Mouse (Mus musculus) ES-E14 (cell line): ENCODE results near the gene Gdf15. TPM values are rescaled to one million over a fixed set of nuclear protein-coding genes. Genes with fewer than 3 reads are reported as not detected.

Experiments used
- DNase-seq: peaks from one replicate; pipeline ENCODE4 v3.0.0-alpha.2; 2013; ENCODE audit warnings: low read depth, low spot score
- H3K27ac ChIP-seq: 2 replicates; pipeline ENCODE4 v1.5.1; 2012; ENCODE audit warnings: low read depth, mild to moderate bottlenecking, low read length, moderate library complexity, mixed read lengths; ENCODE audit not compliant: poor library complexity, insufficient read depth, severe bottlenecking
- H3K36me3 ChIP-seq: 2 replicates; pipeline ENCODE4 v1.6.1; 2012; ENCODE audit warnings: mild to moderate bottlenecking, low read length, moderate library complexity, mixed read lengths; ENCODE audit not compliant: control insufficient read depth, poor library complexity, insufficient read depth, severe bottlenecking
- H3K4me1 ChIP-seq, 2 experiments: fragments of 150-350 bp in 1 of 2; sonication (generic) in 1 of 2; 2 replicates each; pipeline ENCODE4 v1.6.1; 2012; ENCODE audit warnings: low read length in 2 of 2, mild to moderate bottlenecking in 1 of 2, mixed read lengths in 1 of 2; ENCODE audit not compliant: control insufficient read depth in 2 of 2, insufficient read depth in 2 of 2, poor library complexity in 1 of 2
- H3K4me3 ChIP-seq, 2 experiments: fragments of 150-350 bp in 1 of 2; sonication (generic) in 1 of 2; 2 replicates each; pipeline ENCODE4 v1.5.1; 2012; ENCODE audit warnings: low read length in 2 of 2, low read depth in 1 of 2, mild to moderate bottlenecking in 1 of 2, mixed read lengths in 1 of 2; ENCODE audit not compliant: insufficient read depth in 1 of 2, poor library complexity in 1 of 2, severe bottlenecking in 1 of 2
- H3K9ac ChIP-seq: 2 replicates; pipeline ENCODE4 v1.6.1; 2012; ENCODE audit warnings: low read depth, mild to moderate bottlenecking, low read length, mixed read lengths; ENCODE audit not compliant: poor library complexity, insufficient read depth, severe bottlenecking
- H3K9me3 ChIP-seq: fragments of 150-350 bp; sonication (generic); 2 replicates; pipeline ENCODE4 v1.6.1; 2012; ENCODE audit warnings: low read depth, mild to moderate bottlenecking, low read length; ENCODE audit not compliant: control insufficient read depth, insufficient read depth
- CHD2 ChIP-seq: IDR thresholded peaks from 2 replicates; pipeline ENCODE4 v1.6.1; 2014; ENCODE audit warnings: mild to moderate bottlenecking, low read depth, low read length, inconsistent platforms
- HCFC1 ChIP-seq: IDR thresholded peaks from 2 replicates; pipeline ENCODE4 v1.6.1; 2012; ENCODE audit warnings: low read length, inconsistent platforms, borderline replicate concordance; ENCODE audit not compliant: insufficient read depth
- MAFK ChIP-seq: IDR thresholded peaks from 2 replicates; pipeline ENCODE4 v1.6.1; 2014; ENCODE audit warnings: mild to moderate bottlenecking, low read depth, low read length, inconsistent platforms; ENCODE audit not compliant: insufficient read depth
- ZC3H11A ChIP-seq: IDR thresholded peaks from 2 replicates; pipeline ENCODE4 v1.6.1; 2012; ENCODE audit warnings: low read depth, mild to moderate bottlenecking, inconsistent platforms, low read length, borderline replicate concordance
- ZNF384 ChIP-seq: IDR thresholded peaks from 2 replicates; pipeline ENCODE4 v1.6.1; 2012; ENCODE audit warnings: low read depth, low read length, inconsistent platforms
- in situ Hi-C, 2 experiments: fragments of 600-800 bp; cut with MboI; formaldehyde crosslinking; loops; one replicate each; pipeline ENCODE4 v1.15.1; 2025; ENCODE audit warnings: low sequenced_read_pairs in 2 of 2, inconsistent platforms in 1 of 2; ENCODE audit not compliant: unreplicated experiment in 2 of 2
- total RNA-seq: library from RNA; depleted of rRNA; stranded (reverse); fragments of 300-350 nt; gene quantifications from 2 replicates; pipeline ENCODE4 v1.2.3, GENCODE M21; 2012

Gdf15 gene
- total RNA-seq, 1 experiment = 7.0 TPM

DNA sequence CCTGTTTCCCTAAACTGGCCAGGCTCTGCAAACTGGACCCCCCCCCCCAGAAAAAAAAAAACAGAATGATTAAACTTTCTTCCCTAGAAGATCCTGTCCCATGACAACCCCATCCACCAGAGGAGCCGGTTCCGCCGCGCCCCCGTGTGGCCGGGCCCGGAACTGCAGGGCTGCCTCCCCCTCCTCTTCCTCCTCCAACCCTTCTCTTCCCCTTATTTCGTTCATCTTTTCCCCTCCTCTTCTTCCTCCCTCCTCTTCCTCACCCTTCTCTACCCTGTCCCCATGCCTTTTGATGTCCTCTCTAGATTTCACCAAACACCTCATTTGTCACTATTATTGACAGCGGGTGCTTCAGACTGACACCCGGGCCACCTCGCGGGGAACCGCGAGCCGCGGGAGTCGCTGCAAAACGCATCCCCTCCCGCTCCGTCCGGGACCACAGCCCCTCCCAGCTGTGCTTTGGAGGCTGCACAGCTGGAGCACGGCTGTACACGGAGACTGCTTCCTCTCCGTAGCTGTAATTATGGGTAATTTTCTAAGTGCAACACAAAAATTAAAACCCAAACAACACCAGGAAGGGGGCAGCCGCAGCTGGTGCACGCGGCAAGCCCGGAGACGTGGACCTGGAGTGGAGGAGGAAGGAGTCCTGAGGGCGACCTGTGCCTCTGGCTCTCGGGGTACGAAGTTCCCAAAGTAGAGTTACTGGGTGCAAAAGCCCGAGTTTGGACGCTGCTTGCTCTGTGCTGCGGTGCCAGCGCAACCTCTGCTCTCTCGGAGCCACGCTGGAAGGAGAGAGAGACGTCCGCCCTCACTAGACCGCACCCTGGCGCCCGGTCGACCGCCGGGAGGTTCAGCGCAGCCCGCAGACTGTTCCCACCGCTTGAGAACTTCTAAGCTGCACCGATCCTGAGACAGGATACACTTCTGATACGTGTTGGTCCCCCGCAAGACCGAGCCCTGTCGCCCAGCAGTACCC lies 21.2 kb downstream of the Gdf15 start:
- Histone ChIP-seq H3K27ac (peak overlapping the region; percentile 98; the same call in 1 of the 2 replicates), H3K4me1 (peaks cover 0 to 11% of the 10 kb centered on the region in 2 experiments; a peak in 1 of 4 replicates), H3K9ac (peak overlapping the region; percentile 63), H3K4me3 (peak overlapping the region; percentile 78 to 99), H3K9me3 (no peaks in the 10 kb centered on the region), H3K36me3 (no peaks in the 10 kb centered on the region)
- no peak for TF ChIP-seq MAFK
- TF ChIP-seq CHD2 = no peak
- no peak for TF ChIP-seq ZNF384
- no peak for TF ChIP-seq ZC3H11A
- no peak for TF ChIP-seq HCFC1
- no peak for DNase-seq
- in situ Hi-C loops = no loop called here

- peaks cover 0 to 13% of the 10 kb centered on the region in 2 experiments; a peak in 1 of 4 replicates for H3K4me1 ChIP-seq
- in situ Hi-C loops = no loop called here
Observed at GRCm38 (mm10) chr8:70609849-70610795, 22.1 kb downstream of the Gdf15 start.

DNA sequence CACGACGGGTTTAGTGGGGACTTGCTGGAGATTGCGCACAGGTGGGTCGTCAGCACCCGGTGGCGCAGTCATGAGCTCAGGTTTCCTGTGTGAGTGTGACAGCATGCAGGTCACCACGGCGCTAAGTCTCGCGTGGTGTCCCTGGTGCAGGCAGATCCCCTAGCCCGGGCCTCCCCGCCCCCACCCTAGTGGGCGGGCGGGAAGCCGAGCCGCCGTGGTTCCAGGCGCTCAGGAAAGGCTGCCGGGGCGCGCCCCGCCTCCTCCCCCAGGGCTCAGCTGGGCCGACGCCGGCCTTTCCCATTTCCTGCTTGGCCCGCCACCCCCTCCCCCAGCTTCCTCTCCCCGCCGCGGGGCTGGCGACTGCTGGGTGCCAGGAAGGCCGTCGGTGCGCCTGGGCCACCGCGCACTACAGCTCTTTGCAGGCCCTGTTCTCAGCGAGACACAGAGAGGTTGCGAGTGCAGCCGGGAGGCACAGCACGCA lies 22.8 kb downstream of the Gdf15 start:
- H3K9ac ChIP-seq = peak overlapping the region; percentile 83
- peaks cover 0 to 20% of the 10 kb centered on the region in 2 experiments; a peak in 2 of 4 replicates for H3K4me1 ChIP-seq
- no peaks in the 10 kb centered on the region for H3K9me3 ChIP-seq
- peak overlapping the region; percentile 78 to 99 for H3K4me3 ChIP-seq
- H3K36me3 ChIP-seq = no peaks in the 10 kb centered on the region
- in situ Hi-C loops = no loop called here
- DNase-seq = peak; percentile 89
- peak overlapping the region; percentile 98 for H3K27ac ChIP-seq
- TF ChIP-seq CHD2 = peak; percentile 60; the same call in 1 of the 2 replicates
- TF ChIP-seq HCFC1 = no peak

More at GRCm38 (mm10) chr8:70609849-70610795, 22.1 kb downstream of the Gdf15 start:
- no peak for TF ChIP-seq CHD2
- no peak for TF ChIP-seq ZNF384
- no peak for TF ChIP-seq HCFC1
- 0 out of 2 replicates have a peak, but pooled peaks have one; percentile 5 for TF ChIP-seq MAFK
- no peak for TF ChIP-seq ZC3H11A
- Histone ChIP-seq H3K4me3 (peak overlapping the region; percentile 78 to 99), H3K27ac (peak overlapping the region; percentile 98), H3K36me3 (no peaks in the 10 kb centered on the region), H3K9me3 (no peaks in the 10 kb centered on the region), H3K9ac (peak overlapping the region; percentile 83)
- no peak for DNase-seq

DNA sequence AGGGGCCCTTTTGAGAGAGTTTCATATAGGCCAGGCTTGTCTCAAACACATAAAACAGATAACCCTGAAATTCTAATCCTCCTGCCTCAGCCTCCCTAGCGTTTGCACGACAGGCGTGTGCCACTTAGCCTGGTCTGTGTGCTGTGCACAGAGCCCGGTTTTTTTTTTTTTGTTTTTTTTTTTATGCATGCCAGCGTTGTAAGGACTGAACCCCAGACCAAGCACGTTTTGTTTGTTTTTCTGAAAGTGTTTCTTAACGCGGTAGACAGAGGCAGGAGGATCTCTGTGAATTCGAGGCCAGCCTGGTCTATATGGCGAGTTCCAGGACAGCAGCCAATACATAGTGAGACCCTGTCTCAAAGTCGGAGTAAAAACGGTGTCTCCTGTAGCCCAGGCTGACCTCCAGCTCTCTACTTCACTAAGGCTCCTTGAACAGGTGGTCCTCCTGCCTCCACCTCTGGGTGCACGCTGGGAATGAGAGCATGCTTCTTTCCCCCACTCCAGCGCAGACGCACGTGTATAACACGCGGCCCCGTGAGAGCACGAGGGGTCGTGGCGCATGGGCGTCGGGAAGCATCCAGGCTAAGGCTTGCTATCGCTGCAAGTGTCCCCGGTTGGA lies 23.4 kb downstream of the Gdf15 start, which contains the start of gene Ssbp4:
Ssbp4 (minus strand) TSS at position 124 of the 619 bp plus-strand sequence.
- H3K4me1 ChIP-seq = peaks cover 0 to 24% of the 10 kb centered on the region in 2 experiments; a peak in 2 of 4 replicates
- H3K9ac ChIP-seq = peak within 1 kb of the TSS; percentile 99
- H3K27ac ChIP-seq = peak within 1 kb of the TSS; percentile 98
- H3K9me3 ChIP-seq = no peaks in the 10 kb centered on the region
- DNase-seq = no peak
- peak within 1 kb of the TSS; percentile 78 to 99 for H3K4me3 ChIP-seq
- TF ChIP-seq ZNF384 (peak; percentile 72), HCFC1 (no peak)
- in situ Hi-C loops = no loop called here
- H3K36me3 ChIP-seq = no peaks in the 10 kb centered on the region
